Mouse (Mus musculus) olfactory bulb, adult 2 months (tissue): ENCODE data around the gene Otog. TPM values are rescaled to one million over a fixed set of nuclear protein-coding genes. Genes with fewer than 3 reads are reported as not detected.

Experiments used
- H3K27ac ChIP-seq: fragments of 200-500 bp; 2 replicates; pipeline ENCODE4 v1.5.1; 2012; ENCODE audit warnings: low read depth, low read length; ENCODE audit not compliant: insufficient read depth
- H3K4me1 ChIP-seq: fragments of 200-500 bp; 2 replicates; pipeline ENCODE4 v1.6.1; 2012; ENCODE audit warnings: low read length; ENCODE audit not compliant: control insufficient read depth, insufficient read depth
- H3K4me3 ChIP-seq: fragments of 200-500 bp; 2 replicates; pipeline ENCODE4 v1.5.1; 2012; ENCODE audit warnings: mild to moderate bottlenecking, low read depth, low read length, moderate library complexity; ENCODE audit not compliant: insufficient read depth
- CTCF ChIP-seq: fragments of 200-500 bp; IDR thresholded peaks from 2 replicates; pipeline ENCODE4 v1.5.1; 2012; ENCODE audit warnings: low read depth, mild to moderate bottlenecking, low read length, moderate library complexity; ENCODE audit not compliant: insufficient read depth
- POLR2A ChIP-seq: fragments of 200-500 bp; IDR thresholded peaks from 2 replicates; pipeline ENCODE4 v1.6.1; 2012; ENCODE audit warnings: mild to moderate bottlenecking, low read depth, low read length, moderate library complexity; ENCODE audit not compliant: insufficient read depth
- WGBS: fragments of 180-500 bp; shearing (Covaris S2); methylation state at CpG from one replicate; pipeline ENCODE4 v1.1.7; 2018; 5-methylcytosine and 5-hydroxymethylcytosine counted together
- polyA plus RNA-seq: library from polyadenylated mRNA; stranded (reverse); fragments of >200 nt; gene quantifications from 2 replicates; pipeline ENCODE4 v1.2.4, GENCODE M21; 2012; ENCODE audit warnings: low replicate concordance; ENCODE audit not compliant: missing spikeins, insufficient read depth, insufficient read length

Otog gene
- polyA plus RNA-seq, 1 experiment, result not detected

- TF ChIP-seq CTCF (no peak), POLR2A (no peak)
- Histone ChIP-seq H3K4me3 (no peak overlapping the region), H3K27ac (no peak overlapping the region), H3K4me1 (no peaks in the 10 kb centered on the region)
- 66% methylated on average over 6 of the region's 6 CpGs for WGBS
These were observed 55.5 kb downstream of the Otog start for GRCm38 (mm10) chr7:46296330-46296729.

- TF ChIP-seq POLR2A (no peak), CTCF (no peak)
- WGBS, result 88% methylated on average over 12 of the region's 12 CpGs
- no peak overlapping the region for H3K4me3 ChIP-seq
- no peaks in the 10 kb centered on the region for H3K4me1 ChIP-seq
- H3K27ac ChIP-seq, result no peak overlapping the region
These were observed 60.3 kb downstream of the Otog start for GRCm38 (mm10) chr7:46301031-46301632.

- 54% methylated on average over 6 of the region's 6 CpGs for WGBS
- Histone ChIP-seq H3K4me3 (no peak overlapping the region), H3K4me1 (peaks cover 14% of the 10 kb centered on the region), H3K27ac (peak overlapping the region; percentile 27)
- TF ChIP-seq POLR2A (no peak), CTCF (no peak)
These were observed 72.7 kb downstream of the Otog start for GRCm38 (mm10) chr7:46313486-46313885.

DNA sequence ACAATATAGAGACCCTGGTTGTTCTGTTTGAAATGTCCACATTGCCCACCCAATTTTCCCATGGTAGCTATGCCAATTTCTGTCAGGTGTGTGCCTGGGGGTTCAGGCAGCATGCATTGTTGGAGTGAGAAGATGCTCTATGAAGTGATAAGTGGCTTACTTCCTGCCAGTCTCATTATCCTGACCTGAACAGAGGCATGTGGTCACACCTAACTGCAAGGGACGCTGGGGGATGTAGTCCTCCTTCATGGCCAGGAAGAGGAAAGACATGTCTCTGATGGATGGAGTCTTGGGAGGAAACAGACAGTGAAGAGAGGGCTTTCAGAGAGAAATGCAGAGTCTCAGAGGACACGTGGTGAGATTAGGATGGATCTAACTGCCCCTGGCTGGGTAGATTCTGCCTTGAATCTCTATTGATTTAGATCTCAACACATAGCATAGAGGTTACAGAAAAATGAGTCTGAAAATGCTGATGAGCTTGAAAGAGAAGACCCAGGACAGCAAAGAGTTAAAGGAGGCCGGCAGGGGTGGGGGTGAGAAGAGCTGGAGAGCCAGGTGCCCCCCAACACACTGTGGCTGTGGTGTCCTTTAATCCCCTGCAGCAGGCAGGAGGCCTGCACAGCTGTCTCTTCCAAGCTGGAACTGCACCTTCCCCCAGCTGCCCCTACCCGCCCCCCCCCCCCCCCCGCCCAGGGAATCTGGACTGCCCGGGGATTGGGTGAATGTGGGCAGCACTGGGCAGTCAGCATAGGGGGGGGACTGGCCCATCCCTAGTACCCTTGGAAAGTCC is 73.6 kb downstream of the Otog start:
- TF ChIP-seq POLR2A (no peak), CTCF (no peak)
- WGBS, result 41% methylated on average over 4 of the region's 6 CpGs

DNA sequence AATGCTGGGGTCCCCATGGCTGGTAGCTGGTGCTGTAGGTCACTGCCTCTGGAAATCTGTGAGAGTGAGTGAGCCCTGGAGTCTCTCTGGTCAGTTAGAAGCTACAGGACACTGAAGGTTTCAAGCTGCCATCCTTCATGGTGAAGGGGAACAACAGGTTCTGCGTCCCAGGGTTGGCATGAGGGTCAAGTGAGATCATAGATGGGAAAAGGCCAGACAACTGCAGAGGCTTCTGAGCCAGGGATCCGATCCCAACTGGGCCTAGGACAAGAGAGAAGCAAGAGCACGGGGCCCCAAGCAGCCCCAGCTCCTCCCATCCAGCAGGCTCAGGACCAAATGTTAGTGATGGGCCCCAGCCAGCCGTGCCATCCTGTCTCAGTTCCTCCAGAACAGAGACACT is 74.9 kb downstream of the Otog start:
- Histone ChIP-seq H3K27ac (no peak overlapping the region), H3K4me1 (peaks cover 14% of the 10 kb centered on the region), H3K4me3 (no peak overlapping the region)
- TF ChIP-seq POLR2A (no peak), CTCF (no peak)
- 77% methylated on average over 4 of the region's 4 CpGs for WGBS

More for the DNA sequence above, 73.6 kb downstream of the Otog start:
- H3K4me3 ChIP-seq, result no peak overlapping the region
- no peak overlapping the region for H3K27ac ChIP-seq
- H3K4me1 ChIP-seq, result peaks cover 14% of the 10 kb centered on the region

DNA sequence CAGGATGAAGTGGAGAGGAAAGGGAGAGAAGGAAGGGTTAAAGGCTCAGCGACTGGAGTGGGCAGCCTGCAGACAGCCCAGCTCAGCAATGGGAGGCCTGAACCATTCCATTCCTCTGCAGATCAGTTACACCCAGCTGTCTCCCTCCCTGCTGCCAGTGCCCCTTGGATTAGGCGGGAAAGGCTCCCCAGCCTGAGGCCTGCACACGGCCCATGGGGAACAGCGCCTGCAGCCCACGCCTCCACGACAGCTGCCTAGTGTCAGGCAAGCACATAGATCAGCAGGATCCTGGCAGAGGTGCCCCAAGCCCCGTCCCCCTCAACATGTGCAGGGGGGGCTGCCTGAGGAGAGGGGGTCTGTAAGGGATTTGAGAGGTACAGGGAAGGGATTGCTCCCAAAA is 76.2 kb downstream of the Otog start:
- H3K4me3 ChIP-seq, result no peak overlapping the region
- H3K4me1 ChIP-seq, result peaks cover 12% of the 10 kb centered on the region
- no peak overlapping the region for H3K27ac ChIP-seq
- WGBS, result 27% methylated on average over 7 of the region's 7 CpGs
- no peak for TF ChIP-seq POLR2A
- no peak for TF ChIP-seq CTCF

DNA sequence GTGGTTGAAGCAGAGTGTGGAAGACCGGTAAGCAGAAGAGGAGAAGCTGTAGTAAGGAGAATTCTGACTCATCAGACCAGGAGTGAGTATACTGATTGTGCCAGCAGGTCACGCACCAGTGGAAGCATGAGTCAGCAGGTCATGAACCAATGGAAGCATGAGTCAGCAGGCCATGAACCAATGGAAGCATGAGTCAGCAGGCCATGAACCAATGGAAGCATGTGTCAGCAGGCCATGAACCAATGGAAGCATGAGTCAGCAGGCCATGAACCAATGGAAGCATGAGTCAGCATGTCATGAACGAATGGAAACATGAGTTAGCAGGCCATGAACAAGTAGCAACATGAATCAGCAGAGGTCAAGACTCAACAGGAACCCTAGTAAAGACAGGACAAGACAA is 80.5 kb downstream of the Otog start:
- no peak overlapping the region for H3K4me3 ChIP-seq
- WGBS, result 67% methylated on average over 3 of the region's 3 CpGs
- no peak for TF ChIP-seq CTCF
- no peak for TF ChIP-seq POLR2A
- H3K27ac ChIP-seq, result no peak overlapping the region
- H3K4me1 ChIP-seq, result peaks cover 7% of the 10 kb centered on the region; the same call in 1 of the 2 replicates

GRCm38 (mm10) chr7:46327896-46328295 is 87.1 kb downstream of the Otog start:
- TF ChIP-seq CTCF (no peak), POLR2A (no peak)
- 71% methylated on average over 4 of the region's 4 CpGs for WGBS
- H3K27ac ChIP-seq, result no peak overlapping the region
- no peaks in the 10 kb centered on the region for H3K4me1 ChIP-seq
- H3K4me3 ChIP-seq, result no peak overlapping the region

- H3K4me1 ChIP-seq, result peaks cover 4% of the 10 kb centered on the region; the same call in 1 of the 2 replicates
- H3K27ac ChIP-seq, result no peak overlapping the region
- 90% methylated on average over 9 of the region's 9 CpGs for whole genome bisulfite sequencing
- H3K4me3 ChIP-seq, result no peak overlapping the region
- TF ChIP-seq POLR2A (no peak), CTCF (no peak)
These were observed 96.6 kb downstream of the Otog start for GRCm38 (mm10) chr7:46337397-46337796.
